Mouse (Mus musculus): Measurements from ENCODE around the gene Olfr503. TPM values are rescaled to one million over a fixed set of nuclear protein-coding genes. Genes with fewer than 3 reads are reported as not detected.
"Not testable (repeated sequence)": the region's sequence is repeated elsewhere in the genome, so short reads cannot be mapped to it uniquely, and the experiment has no call there.

Olfr503 gene
- not detected for total RNA-seq (2021)

DNA sequence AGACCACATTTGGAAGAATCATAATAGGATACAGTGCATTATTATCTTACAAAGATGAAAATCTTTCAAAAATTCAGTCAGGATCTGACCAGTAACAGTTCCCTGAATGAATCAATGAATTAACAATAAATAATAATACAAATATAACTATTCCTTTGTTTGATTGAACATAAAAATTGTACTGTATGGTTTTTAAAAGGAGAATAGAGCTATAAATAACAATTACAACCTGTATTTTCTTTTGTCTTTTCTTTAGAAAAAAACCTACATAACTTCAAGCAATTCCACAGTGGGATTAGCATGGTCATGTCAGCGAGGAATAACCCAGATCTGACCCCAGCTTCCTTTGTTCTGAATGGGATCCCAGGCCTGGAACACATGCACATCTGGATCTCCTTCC, at the start of gene Olfr503:
Gene Olfr503 (plus strand): TSS at position 301 of the 400 bp plus-strand sequence.
- DNase-seq (ENCODE audit: low spot score in 2 of 2); intact Hi-C loops (cut with DNase I): not testable (repeated sequence)

DNA sequence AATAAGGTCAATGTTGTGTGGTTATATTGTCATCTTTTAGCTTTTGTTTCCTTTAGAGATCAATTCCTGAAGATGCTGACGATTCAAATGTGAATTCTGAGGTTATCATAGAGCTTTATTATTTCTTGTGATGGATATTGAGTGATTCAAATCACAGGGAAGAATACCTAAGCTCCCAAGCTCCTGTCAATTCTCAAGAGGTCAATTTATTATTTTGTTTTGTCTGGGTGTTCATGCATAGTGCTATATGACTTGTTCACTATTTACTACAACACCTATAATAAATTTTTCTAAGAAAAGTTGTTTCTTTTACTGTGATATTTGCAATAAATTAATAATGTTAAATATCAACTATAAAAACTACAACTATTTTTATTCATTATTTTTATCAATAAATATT, 19.4 kb upstream of the Olfr503 start, which contains the start of gene Olfr502:
Gene Olfr502 (minus strand): TSS at position 101 of the 400 bp plus-strand sequence.
- no peak for DNase-seq (ENCODE audit: low spot score in 2 of 2)
- intact Hi-C loops (cut with DNase I): no loop called here

DNA sequence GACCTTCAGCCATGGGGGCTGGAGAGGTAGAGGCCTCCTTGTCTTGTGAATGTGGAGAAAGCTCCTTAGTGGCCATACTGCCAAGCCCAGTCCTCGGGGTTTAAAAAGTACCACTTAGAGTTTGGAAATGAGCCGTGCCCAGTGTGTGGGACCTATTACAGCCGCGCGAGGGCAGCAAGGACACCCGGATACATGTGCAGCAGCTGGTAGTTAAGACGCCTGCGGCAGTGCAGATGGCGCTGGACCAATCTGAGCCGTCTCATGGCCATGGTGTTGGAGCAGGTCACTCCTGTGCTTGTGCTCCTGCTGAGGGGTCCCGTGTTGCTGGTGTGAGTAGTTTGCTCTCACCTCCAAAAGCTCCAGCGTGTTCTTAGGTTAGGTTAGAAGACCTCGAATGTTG, 1.9 kb upstream of the Olfr503 start:
- DNase-seq (ENCODE audit: low spot score in 2 of 2): no peak
- intact Hi-C loops (cut with DNase I): no loop called here

DNA sequence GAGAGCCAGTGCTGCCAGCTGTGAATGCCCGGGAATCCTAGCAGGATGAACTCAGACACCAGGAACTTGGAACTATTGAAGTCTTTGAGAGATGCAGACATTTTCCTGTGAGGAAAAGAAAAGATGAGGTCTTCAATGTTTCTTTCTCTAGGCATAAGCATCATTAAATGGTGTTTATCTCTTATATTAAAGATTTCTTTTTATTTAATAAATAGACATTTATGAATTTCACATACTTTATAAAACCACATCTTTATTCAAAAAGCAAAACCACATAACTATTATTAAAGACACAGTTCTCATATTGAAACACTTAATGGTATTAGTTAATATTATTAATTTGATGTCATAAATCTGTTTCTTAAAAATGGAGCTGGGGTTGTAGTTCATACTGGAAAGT, 21.4 kb downstream of the Olfr503 start, which contains the start of gene Olfr504:
Gene Olfr504 (minus strand): TSS at position 101 of the 400 bp plus-strand sequence.
- no peak for DNase-seq (ENCODE audit: low spot score in 2 of 2)
- intact Hi-C loops (cut with DNase I): no loop called here

DNA sequence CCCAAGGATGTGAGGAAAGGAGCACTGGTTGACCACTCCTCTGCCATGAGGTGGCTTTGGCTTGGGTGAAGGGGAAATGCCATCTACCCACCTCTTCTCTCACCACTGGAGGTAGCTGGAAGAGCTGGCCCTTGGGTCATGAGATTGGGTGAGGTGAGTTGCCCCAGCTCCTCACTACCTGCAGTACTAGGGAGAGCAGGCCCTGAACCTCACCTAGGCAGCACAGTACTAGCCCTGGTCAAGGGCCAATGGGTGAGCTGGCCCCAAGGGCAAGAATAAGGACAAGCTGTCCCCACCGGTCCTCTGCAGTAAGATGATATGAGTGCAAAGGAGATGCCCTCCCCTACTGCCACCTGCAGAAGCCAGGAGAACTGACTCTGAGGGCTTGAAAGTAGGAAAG, 45.5 kb downstream of the Olfr503 start:
- DNase-seq (ENCODE audit: low spot score in 2 of 2): no peak
- intact Hi-C loops (cut with DNase I): no loop called here

Other genes starting within 250 kb of the Olfr503 start
- gene Olfr491, start 231.1 kb upstream of the Olfr503 start, total RNA-seq (2021): not detected
- gene Olfr492, start 220.9 kb upstream of the Olfr503 start, total RNA-seq (2021): not detected
- gene Olfr493, start 197.5 kb upstream of the Olfr503 start, total RNA-seq (2021): not detected
- not detected for gene Olfr494, start 179.2 kb upstream of the Olfr503 start, total RNA-seq (2021)
- gene Olfr495, start 151.4 kb upstream of the Olfr503 start, total RNA-seq (2021): not detected
- gene Olfr497, start 124.1 kb upstream of the Olfr503 start, total RNA-seq (2021): not detected
- not detected for gene Olfr498, start 79.2 kb upstream of the Olfr503 start, total RNA-seq (2021)
- not detected for gene Olfr502, start 19.5 kb upstream of the Olfr503 start, total RNA-seq (2021)
- not detected for gene Olfr504, start 21.3 kb downstream of the Olfr503 start, total RNA-seq (2021)
- gene Olfr506, start 66.3 kb downstream of the Olfr503 start, total RNA-seq (2021): not detected
- gene Olfr507, start 77.3 kb downstream of the Olfr503 start, total RNA-seq (2021): not detected
- not detected for gene Olfr508, start 85.5 kb downstream of the Olfr503 start, total RNA-seq (2021)
- gene Olfr509, start 107.4 kb downstream of the Olfr503 start, total RNA-seq (2021): under 1 TPM in 1 of 2 experiments, not detected in 1; 0.11 TPM
- not detected for gene Olfr510, start 121.9 kb downstream of the Olfr503 start, total RNA-seq (2021)
- gene Olfr512, start 168.8 kb downstream of the Olfr503 start, total RNA-seq (2021): not detected
- gene Olfr513, start 206.4 kb downstream of the Olfr503 start, total RNA-seq (2021): not detected

Data from left cerebral cortex, postnatal 36 days (tissue).